Mouse (Mus musculus): ENCODE data around the gene Chchd5.

DNA sequence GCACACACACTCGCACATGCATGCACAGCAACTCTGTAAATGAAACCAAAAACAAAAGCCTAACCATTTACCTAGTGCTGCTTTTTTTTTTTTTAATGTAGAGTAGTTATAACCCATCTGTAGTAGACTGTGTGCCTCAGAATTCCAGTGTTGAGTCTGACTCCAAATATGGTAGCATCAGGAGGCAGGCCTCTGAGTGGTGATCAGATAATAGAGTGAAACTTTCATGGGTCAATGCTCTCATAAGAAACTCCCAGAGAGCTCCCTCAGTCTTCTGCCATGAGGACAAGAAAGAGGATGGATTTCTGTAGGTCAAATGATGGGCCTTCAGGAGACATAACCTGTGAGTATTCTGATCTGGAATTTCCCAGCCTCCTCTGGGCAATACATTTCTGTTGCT is 52.9 kb downstream of the Chchd5 start:
- TF ChIP-seq CTCF (IDR thresholded peaks at IDR 0.05; ENCODE audit: borderline replicate concordance, insufficient read depth, low read depth, low read length): no peak
- no peak for TF ChIP-seq POLR2A (IDR thresholded peaks at IDR 0.05; ENCODE audit: borderline replicate concordance, insufficient read depth, low read length)

Data from cerebellum, adult 2 months (tissue).